Mouse (Mus musculus) liver, adult 2 months (tissue): ENCODE measurements at regions not wholly inside any gene's neighbourhood (a gene's known extent, or its start where the extent isn't known, plus 50 kb on each side); places are given as distances from the start of the nearest gene placed in this dataset.

Experiments
- CTCF ChIP-seq: fragments of 200-500 bp; IDR thresholded peaks from 2 replicates; pipeline ENCODE4 v1.5.1; 2011; ENCODE audit warnings: low read depth, low read length, control low read depth
- POLR2A ChIP-seq: fragments of 200-500 bp; IDR thresholded peaks from 2 replicates; pipeline ENCODE4 v1.6.1; 2011; ENCODE audit warnings: low read length, control low read depth; ENCODE audit not compliant: insufficient read depth; ENCODE audit errors: extremely low read depth

DNA sequence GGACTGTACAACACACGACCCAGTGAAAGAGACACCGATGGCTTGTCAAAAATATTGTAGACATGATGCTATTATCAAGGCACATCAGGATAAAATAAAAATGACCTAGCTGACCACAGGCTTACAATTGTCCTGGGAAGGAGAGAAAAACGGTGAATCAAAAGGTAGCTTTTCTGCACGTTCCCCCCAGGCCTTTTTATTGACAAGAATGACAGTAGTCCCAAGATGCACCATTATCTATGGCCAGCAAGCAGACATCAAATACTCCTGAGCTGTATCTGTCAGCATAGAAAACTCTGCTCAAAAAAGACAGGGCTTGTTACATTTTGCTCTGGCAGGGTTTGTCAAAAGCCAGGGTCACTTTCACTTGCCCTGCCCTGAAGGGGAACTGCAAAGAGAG, 1753.6 kb upstream of the Zeb2 start:
- TF ChIP-seq POLR2A (no peak), CTCF (no peak)
